ENCODE assay signal across 10 mouse cellular contexts in genomic region chr9:68724636-68725285, GRCm38 (mm10).
DNase-seq lines count a peak whose midpoint lies in the region.
"Had no signal": no experiment of that assay in that cellular context is flagged by ENCODE, and none has a peak within 500 bp of the region (broad histone marks: within the 10 kb centered on the region; RNA-seq: fewer than 3 reads in every experiment).

No protein-coding gene starts in this region.

- H3K27ac ChIP-seq in heart, embryonic 10.5 days, result no peak overlapping the region
- H3K27ac ChIP-seq: limb, embryonic 15.5 days had no signal

- H3K4me3 ChIP-seq in heart, embryonic 10.5 days, result no peak overlapping the region
- H3K4me3 ChIP-seq: limb, embryonic 15.5 days had no signal

- peaks cover 8% of the 10 kb centered on the region for H3K4me1 ChIP-seq in heart, embryonic 10.5 days
- H3K4me1 ChIP-seq: limb, embryonic 15.5 days had no signal

- peak; percentile 96 for DNase-seq in heart, adult 11 months
- DNase-seq in heart, embryonic 10.5 days (ENCODE audit: low spot score), result no peak
- peak; percentile 85 for DNase-seq in cerebellum, adult 9-10 months
- peak; percentile 26 to 42 for DNase-seq in heart, postnatal 14 days
- DNase-seq in lung, postnatal 10 days, result peak; percentile 68
- DNase-seq in adrenal gland, adult 8-10 months, result no peak
- no peak for DNase-seq in adrenal gland, postnatal 14 days
- no peak for DNase-seq in ovary, postnatal 10 days (ENCODE audit: low spot score)
- DNase-seq: embryo, embryonic 11 days had no signal

- no peaks in the 10 kb centered on the region for H3K27me3 ChIP-seq in heart, embryonic 10.5 days (ENCODE audit: insufficient read depth, poor library complexity, severe bottlenecking)
- H3K27me3 ChIP-seq: limb, embryonic 15.5 days had no signal

- H3K9me3 ChIP-seq in heart, embryonic 10.5 days, result no peaks in the 10 kb centered on the region
- H3K9me3 ChIP-seq: limb, embryonic 15.5 days had no signal

- H3K36me3 ChIP-seq in heart, embryonic 10.5 days, result no peaks in the 10 kb centered on the region
- H3K36me3 ChIP-seq: limb, embryonic 15.5 days had no signal

- intact Hi-C loops in heart, postnatal 14 days (cut with DNase I), result no loop called here

- WGBS in heart, embryonic 10.5 days, result 73% methylated on average over 8 of the region's 8 CpGs

Comparison
In these comparisons a context has a peak if more than half of its experiments do, and no peak if none do; other contexts are left out.
1. DNase-seq: peak in heart, adult 11 months (single experiment), cerebellum, adult 9-10 months (single experiment), heart, postnatal 14 days (2 of 2) and lung, postnatal 10 days (single experiment); none in heart, embryonic 10.5 days (single experiment), adrenal gland, adult 8-10 months (single experiment), adrenal gland, postnatal 14 days (single experiment) and ovary, postnatal 10 days (single experiment).